Mouse (Mus musculus) cortical plate, adult 2 months (tissue): Measurements from ENCODE around the gene Agap3.

ENCODE experiments used
- CTCF ChIP-seq: fragments of 200-500 bp; IDR thresholded peaks from 2 replicates; pipeline ENCODE4 v1.5.1; 2011; ENCODE audit warnings: mild to moderate bottlenecking, control low read depth, low read length; ENCODE audit not compliant: insufficient read depth; ENCODE audit errors: extremely low read depth
- POLR2A ChIP-seq: fragments of 200-500 bp; IDR thresholded peaks from 2 replicates; pipeline ENCODE4 v1.6.1; 2011; ENCODE audit warnings: mild to moderate bottlenecking, low read length, control low read depth; ENCODE audit not compliant: insufficient read depth; ENCODE audit errors: extremely low read depth

DNA sequence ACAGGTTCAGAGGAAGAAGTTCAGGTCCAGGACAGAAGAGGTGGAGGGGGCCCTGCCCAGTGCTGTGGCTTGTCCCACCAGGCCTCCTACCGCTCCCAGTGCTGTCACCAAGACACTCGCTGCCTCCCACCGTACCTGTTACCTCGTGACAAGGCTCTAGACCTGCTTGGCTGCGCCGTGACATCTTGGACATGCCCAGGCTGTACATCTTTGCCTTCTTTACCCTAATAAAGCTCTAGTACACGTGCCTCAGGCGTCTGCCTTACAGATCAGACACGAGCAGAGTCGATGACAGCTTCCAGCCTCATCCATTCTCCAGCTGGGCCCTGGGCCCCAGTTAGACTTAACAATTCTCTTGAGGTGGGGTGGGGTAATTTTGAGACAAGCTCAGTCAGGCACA is 34.4 kb upstream of the Agap3 start:
- TF ChIP-seq POLR2A (no peak), CTCF (no peak)
